Mouse (Mus musculus): ENCODE results near the gene Krt34. TPM values are rescaled to one million over a fixed set of nuclear protein-coding genes. Genes with fewer than 3 reads are reported as not detected.

Krt34 gene
- not detected for total RNA-seq (2021)

- no peak for DNase-seq
- intact Hi-C loops (cut with DNase I): no loop called here
Measured at GRCm38 (mm10) chr11:100041454-100041853, at the start of gene Krt34. TSS of gene Krt34 (minus strand) at chr11:100041554.

- intact Hi-C loops (cut with DNase I): no loop called here
Measured at GRCm38 (mm10) chr11:100088378-100089025, 47.1 kb upstream of the Krt34 start.

GRCm38 (mm10) chr11:100087861-100088260 lies 46.5 kb upstream of the Krt34 start, which contains the start of gene Krt32:
TSS of gene Krt32 (minus strand) at chr11:100088226.
- no peak for DNase-seq
- intact Hi-C loops (cut with DNase I): no loop called here

More at GRCm38 (mm10) chr11:100088378-100089025, 47.1 kb upstream of the Krt34 start:
- no peak for DNase-seq

- DNase-seq: no peak
- intact Hi-C loops (cut with DNase I): no loop called here
Measured at GRCm38 (mm10) chr11:100073873-100074272, 32.5 kb upstream of the Krt34 start.

GRCm38 (mm10) chr11:100067293-100068036 lies 26.1 kb upstream of the Krt34 start:
- intact Hi-C loops (cut with DNase I): loop anchor here (5.0 kb wide), 1 partner anchor 100 kb away; no protein-coding TSS in a partner anchor
- no peak for DNase-seq

- intact Hi-C loops (cut with DNase I): loop anchor here (5.0 kb wide), 1 partner anchor 101 kb away; no protein-coding TSS in a partner anchor
Measured at GRCm38 (mm10) chr11:100066236-100067010, 25.1 kb upstream of the Krt34 start.

GRCm38 (mm10) chr11:100058875-100059274 lies 17.5 kb upstream of the Krt34 start:
- no peak for DNase-seq
- intact Hi-C loops (cut with DNase I): no loop called here

More at GRCm38 (mm10) chr11:100066236-100067010, 25.1 kb upstream of the Krt34 start:
- peak in 1 of 2 experiments; percentile 1 for DNase-seq

- intact Hi-C loops (cut with DNase I): no loop called here
- no peak for DNase-seq
Measured at GRCm38 (mm10) chr11:100055686-100056655, 14.6 kb upstream of the Krt34 start.

- intact Hi-C loops (cut with DNase I): no loop called here
Measured at GRCm38 (mm10) chr11:100050451-100050850, 9.1 kb upstream of the Krt34 start, which contains the start of gene Krt31. TSS of gene Krt31 (minus strand) at chr11:100050551.

GRCm38 (mm10) chr11:100047193-100047592 lies 5.8 kb upstream of the Krt34 start:
- DNase-seq: no peak
- intact Hi-C loops (cut with DNase I): no loop called here

More at GRCm38 (mm10) chr11:100050451-100050850, 9.1 kb upstream of the Krt34 start, which contains the start of gene Krt31:
- no peak for DNase-seq

- DNase-seq: no peak
- intact Hi-C loops (cut with DNase I): no loop called here
Measured at GRCm38 (mm10) chr11:100046303-100046866, 5.0 kb upstream of the Krt34 start.

- intact Hi-C loops (cut with DNase I): no loop called here
- no peak for DNase-seq
Measured at GRCm38 (mm10) chr11:100029768-100030167, 11.6 kb downstream of the Krt34 start, which contains the start of gene Krt33b. TSS of gene Krt33b (minus strand) at chr11:100029868.

GRCm38 (mm10) chr11:100021438-100021837 lies 19.9 kb downstream of the Krt34 start:
- no peak for DNase-seq
- intact Hi-C loops (cut with DNase I): no loop called here

GRCm38 (mm10) chr11:100019466-100019865 lies 21.9 kb downstream of the Krt34 start:
- no peak for DNase-seq
- intact Hi-C loops (cut with DNase I): no loop called here

- no peak for DNase-seq
- intact Hi-C loops (cut with DNase I): no loop called here
Measured at GRCm38 (mm10) chr11:100016112-100016511, 25.2 kb downstream of the Krt34 start, which contains the start of gene Krt33a. TSS of gene Krt33a (minus strand) at chr11:100016212.

GRCm38 (mm10) chr11:100013691-100014171 lies 27.6 kb downstream of the Krt34 start:
- DNase-seq: peak in 1 of 2 experiments; percentile 7
- intact Hi-C loops (cut with DNase I): no loop called here

- intact Hi-C loops (cut with DNase I): no loop called here
- DNase-seq: no peak
Measured at GRCm38 (mm10) chr11:100010682-100011081, 30.7 kb downstream of the Krt34 start.

- intact Hi-C loops (cut with DNase I): no loop called here
- no peak for DNase-seq
Measured at GRCm38 (mm10) chr11:100008336-100008735, 33.0 kb downstream of the Krt34 start.

- no peak for DNase-seq
- intact Hi-C loops (cut with DNase I): no loop called here
Measured at GRCm38 (mm10) chr11:100006624-100007023, 34.7 kb downstream of the Krt34 start.
